Mouse (Mus musculus): Measurements from ENCODE around the gene Adamts2.

DNA sequence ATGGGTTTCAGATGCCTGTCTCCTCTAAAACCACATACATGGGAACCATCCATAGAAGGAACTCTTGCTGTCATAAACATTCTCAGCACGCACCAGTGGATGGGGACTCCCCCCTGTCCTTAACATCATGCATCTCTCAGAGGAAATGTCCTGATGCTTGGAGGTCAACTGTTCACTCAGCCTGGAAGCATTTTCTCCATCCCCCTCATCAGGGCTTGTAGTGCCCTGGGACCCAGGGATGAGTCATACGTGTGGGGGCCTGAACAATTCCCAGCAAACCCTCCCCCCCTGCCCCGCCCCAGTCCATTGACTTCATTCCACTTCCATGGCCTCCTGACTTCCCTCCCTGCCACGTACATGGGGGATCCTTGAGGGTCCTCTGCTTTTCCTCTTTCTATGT is 62.9 kb downstream of the Adamts2 start:
- TF ChIP-seq POLR2A (IDR thresholded peaks at IDR 0.05; ENCODE audit: low read depth, low read length) = no peak
- TF ChIP-seq CTCF (IDR thresholded peaks at IDR 0.05; ENCODE audit: extremely low read depth, insufficient read length, insufficient replicate concordance, low read depth, low read length) = no peak
